Mouse (Mus musculus) kidney, postnatal 36 days (tissue): ENCODE results near the gene Vim.

Source experiments
- DNase-seq, 2 experiments: peaks; one replicate each; pipeline ENCODE4 v3.0.0; 2021 to 2022; ENCODE audit warnings: mixed read lengths in 2 of 2

The Vim gene

DNA sequence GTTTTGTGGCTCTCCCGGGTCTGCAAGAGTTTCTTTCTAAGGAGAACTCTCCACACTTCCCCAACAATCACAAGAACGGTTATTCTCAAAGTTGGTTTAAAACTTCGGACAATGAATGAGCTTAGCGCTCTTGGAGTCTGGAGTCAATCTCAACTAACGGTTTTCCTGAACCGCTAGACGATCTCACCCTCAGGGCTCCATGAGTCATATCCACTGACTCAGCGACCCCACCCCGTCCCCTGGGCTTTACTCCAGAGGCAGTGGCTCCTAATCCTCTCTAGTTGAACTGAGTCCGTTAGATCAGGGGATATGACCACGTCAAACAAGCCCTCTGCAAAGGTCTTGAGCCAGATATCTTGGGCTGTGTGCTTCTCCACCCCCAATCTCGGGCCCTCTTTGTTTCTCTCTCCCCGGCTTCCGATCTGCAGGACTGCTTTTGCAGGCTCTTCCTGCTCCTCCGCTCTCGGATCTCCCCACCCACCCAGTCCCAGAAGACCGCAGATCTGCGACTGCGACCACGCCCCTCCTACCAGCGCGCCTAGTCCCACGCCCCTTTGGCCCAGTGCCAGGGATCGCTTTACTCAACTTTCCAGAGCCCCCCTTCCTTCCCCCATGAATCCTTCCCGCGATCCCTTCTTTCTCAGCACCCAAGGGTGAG lies at the start of gene Vim:
Gene Vim (plus strand): TSS at position 520 of the 658 bp plus-strand sequence.
- DNase-seq: peak; percentile 76 to 87

DNA sequence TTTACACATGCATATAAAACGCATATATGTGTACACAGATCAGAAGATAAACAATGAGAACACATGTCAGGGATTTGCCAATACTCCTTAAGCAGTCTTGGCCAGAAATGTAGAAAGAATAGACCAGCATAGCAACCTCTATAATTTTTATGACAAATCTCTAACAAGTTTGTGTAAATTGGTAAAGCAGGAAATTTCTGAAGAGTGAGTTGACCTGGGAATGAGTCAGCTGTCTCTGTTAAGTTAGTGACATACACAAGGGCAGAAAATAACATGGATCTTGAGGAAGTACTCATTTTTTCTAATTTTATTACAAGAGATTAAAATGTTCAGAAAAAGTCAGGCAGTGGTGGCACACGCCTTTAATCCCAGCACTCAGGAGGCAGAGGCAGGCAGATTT lies 47.5 kb upstream of the Vim start:
- no peak for DNase-seq

DNA sequence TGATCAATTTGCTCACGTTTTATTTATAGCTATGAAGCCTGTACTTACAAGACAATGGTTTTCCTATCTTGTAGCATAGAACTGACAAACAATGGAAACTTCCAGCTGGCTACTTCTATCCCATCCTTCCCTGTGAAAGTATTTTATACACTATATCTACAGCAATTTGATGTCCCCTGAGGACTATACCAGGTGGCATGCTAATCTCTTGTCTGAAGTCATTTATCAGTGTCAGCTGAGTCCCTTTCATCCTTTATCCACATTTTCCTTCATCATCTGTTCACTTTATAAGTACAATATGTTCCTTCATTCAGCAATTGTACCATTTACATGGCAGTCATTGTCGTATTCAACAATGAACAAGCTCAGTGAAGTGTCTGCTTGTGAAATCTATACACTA lies 46.6 kb upstream of the Vim start:
- no peak for DNase-seq

DNA sequence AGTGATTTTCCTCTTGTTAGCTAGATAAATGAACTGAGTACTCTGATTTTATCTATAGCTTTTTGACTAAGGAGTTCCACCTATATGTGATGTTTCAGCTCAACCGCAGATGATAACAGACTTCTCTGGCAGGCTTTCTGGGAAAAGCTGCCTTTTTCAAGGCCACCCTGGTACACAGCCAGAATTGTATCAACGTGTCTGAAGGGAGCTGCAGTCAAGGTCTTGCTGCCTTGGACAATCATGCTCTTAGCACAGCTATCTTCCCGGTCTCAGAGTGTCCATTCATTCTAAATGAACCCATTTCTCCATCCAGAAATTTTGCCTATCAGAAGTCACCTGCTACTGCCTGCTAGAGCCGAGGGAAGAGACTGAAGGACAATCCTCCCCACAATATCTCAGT lies 46.2 kb upstream of the Vim start:
- no peak for DNase-seq

DNA sequence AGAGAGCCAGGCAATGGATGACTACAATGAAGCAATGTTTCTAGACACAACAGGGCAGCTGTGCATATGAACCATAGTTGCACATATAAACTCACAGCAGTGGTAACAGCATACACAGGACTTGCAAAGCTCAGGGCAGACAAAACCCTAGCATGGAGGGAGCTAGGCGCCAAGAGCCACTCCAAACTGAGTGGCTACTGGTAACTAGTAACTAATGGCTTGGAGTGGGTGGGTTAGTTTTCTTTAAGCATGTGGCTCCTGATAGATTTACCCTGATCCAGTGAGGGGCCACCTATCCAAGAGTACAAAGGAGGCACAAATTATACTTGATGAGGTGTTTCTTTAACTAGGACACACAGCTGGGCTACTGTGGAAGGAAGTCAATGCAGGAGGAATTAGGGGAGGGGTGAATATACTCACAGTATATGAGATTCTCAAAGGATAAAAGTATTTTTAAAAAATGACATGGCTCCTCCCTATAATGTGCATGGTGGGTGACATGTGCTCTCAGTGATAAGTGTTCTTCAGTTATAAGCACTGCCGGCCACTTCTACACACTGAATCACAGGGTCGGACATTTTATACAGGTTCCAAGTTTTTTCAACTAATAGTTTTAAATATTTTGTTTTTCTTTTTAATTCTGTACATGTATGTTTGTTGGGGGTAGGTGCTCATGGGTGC lies 44.3 kb upstream of the Vim start:
- DNase-seq: no peak

DNA sequence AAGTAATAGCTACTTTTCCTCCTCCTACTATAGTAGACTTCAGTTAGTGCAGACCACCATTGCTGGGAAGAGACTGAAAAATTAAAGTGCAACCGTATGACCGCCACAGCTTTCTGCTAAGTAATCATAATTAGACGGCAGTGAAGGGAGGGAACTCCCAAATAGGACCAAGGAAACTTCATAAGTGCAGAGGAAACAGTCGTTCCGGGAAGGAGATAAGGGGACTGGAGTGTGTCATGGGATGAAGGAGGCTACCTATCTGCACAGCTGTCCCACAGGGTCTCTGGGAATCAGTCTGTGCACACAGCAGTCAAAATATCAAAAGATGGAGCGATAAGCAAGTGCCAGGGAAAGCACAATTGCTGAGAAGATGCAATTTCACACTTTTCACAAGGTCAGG lies 43.1 kb upstream of the Vim start:
- no peak for DNase-seq

DNA sequence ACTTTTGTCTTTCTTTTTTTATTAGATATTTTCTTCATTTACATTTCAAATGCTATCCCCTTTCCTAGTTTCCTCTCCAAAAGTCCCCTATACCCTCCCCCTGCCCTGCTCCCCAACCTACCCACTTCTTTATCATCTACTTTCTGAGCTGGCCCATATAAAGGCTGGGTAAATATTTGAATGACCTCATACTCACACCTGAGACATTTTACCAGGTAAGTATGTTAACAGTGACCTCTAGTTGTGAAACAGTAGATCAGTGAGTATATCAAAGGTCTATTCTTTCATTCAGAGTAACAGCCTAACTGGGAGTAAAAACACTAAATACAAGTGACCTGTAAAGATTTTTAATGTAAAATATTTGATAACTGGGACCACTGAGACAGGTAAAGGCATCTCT lies 37.0 kb upstream of the Vim start:
- peak in 1 of 2 experiments; percentile 23 for DNase-seq

DNA sequence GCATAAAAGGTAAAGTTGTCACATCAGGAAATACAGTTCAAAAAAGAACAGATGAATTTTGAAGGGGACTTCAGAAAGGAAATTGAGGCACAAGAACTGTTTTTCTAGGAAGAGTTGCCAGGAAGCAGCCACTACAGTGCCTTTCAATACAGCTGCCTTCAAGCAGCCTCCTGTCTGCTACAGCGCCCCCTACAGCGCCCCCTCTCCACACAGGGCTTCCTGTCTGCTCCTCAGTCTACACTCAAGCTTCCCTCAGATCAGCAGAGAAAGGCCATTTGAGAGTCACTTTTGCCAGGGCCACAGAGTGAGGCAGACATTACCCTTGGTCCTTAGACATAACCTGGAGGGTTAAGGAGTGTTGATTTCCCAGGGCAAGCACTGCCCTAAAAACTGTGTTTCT lies 36.0 kb upstream of the Vim start:
- peak in 1 of 2 experiments; percentile 64 for DNase-seq

DNA sequence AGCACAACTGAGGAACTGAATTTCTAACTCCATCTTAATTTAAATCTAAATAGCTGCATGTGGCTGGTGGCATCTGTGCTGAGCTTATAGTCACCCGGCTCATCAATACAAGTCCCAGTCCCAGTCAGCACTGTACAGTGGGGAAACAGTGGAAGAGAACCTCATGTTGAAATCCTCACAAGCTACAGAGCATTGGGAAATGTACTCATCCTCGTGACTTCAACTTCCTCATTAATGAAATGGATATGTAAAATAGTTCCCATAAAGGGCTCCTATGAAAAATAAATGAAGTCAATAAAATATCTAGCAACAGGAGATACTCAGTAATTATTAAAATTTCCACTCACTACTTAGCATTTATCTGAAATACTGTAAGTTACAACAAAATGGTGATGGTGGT lies 35.5 kb upstream of the Vim start:
- no peak for DNase-seq

DNA sequence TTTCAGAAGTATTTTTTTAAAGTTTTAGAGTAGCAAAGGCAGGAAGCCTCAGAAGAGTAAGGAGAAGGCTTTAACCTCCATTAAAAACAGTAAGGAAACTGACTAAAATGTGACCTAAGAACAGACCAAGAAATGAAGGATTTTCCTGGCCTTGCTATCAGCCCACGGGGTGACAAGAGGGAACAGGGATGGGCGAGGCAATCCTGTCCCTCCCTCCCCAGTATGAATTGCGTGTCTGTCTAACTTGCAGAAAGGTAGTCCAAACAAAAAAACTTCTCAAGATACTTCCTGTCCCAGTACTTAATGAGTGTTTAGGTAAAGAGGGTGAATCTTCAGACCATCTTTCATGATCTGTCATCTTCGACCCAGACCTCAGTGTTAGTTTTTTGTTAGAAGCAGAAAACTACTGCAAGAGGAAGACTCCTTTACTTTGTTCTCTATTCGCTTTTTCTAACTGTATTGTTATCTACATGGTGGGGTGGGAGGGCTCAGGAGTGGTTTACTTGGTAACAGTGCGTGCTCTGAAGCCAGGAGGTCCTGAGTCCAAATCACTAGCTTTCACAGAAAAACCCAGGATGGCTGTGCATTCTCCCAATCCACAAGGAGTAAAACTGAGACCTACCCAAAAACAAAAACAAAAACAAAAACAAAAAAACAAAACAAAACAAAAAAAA lies 34.9 kb upstream of the Vim start:
- no peak for DNase-seq

DNA sequence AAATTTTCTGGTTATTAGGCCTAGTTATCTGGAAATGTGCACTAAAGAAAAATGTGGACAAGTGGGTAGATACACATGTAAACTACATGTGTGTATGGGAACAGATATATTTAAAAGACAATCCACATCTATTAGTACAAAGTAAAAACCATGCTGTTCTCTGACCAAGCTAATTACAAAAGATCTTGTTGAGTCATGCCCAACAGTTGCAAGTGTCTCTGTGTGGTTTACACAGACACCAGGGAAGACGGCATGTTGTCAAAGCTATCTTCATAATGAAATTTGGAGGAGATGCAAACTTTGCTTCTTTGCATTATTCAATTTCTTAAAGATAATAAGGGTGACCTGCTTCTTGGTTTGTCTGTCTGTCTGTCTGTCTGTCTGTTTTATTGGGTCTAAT lies 33.9 kb upstream of the Vim start:
- DNase-seq: no peak

DNA sequence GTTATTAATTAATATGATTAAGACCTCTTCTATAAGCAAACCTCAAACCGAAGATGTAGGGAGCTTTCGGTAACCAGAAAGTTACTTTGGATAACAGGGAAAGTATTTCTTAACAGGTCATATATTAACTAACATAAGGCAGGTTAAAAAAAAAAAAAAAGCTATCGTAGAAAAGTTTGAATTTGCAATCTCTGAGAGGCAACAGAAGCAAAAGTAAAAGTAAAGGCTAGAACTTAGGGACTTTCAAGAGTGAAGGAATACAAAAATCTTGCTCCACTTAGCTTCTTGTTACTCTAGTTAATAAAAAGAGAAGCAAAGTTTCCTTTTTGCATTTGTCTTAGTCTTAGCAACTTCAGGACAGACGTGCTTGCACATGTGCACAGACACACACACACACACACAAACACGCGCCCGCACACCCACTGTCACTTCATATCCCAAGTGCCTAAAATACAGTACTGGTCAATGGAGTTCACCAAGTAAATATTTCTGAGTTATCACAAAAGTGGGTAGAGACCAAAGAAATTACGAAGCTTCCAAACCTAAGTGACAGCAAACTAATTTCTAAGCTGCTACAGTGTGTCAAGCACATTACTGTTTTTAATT lies 30.1 kb upstream of the Vim start:
- peak in 1 of 2 experiments; percentile 28 for DNase-seq

DNA sequence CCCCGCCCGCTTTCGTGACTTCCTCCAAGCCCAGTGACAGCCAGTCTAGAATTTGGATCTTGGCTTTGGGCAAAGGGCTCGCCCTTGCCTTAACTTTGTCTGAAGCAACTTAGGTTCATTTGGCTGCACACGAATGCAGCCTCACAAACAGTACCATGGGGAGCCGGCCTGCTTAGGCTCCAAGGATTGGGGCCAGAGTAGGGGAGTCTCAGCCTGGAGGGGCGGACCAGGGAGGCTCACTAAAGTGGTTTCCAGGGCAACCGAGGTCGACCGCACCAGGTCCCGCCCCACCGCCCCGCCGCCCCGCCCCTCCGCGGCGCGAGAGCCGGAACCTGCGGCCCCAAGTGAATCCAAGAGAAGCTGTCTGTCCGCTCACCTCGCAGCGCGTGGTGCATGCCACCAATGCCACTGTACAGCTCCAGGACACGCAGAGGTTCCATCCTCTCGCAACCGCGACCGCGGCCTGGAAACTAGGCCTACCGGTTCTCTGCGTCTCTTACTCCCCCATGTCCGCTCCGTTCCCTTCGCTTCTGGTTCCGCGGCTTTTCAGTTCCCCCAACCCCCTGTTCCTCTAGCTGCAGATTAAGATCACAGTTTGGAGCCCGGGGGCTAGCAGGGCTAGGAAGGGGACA lies 29.4 kb upstream of the Vim start, which contains the start of gene Trdmt1:
Gene Trdmt1 (minus strand): TSS at position 476 of the 632 bp plus-strand sequence.
- DNase-seq: peak; percentile 88

DNA sequence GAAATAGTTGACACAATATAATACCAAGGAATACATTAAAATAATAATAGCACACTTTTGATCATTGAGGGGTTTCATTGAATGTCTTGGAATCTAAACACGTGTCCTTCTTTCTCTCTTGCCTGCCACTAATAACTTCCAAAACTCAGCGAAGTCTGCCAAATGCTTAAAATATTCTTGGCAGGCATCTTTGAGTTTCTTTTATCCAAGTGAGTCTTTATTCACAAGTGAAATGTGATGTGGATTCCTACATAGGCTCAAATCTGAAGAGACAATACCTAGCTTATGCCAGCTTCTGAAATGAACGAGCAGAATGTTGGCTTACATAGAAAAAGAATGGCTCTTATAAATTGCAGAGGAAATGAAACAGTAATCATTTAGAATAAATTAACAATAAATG lies 25.0 kb upstream of the Vim start:
- DNase-seq: no peak

DNA sequence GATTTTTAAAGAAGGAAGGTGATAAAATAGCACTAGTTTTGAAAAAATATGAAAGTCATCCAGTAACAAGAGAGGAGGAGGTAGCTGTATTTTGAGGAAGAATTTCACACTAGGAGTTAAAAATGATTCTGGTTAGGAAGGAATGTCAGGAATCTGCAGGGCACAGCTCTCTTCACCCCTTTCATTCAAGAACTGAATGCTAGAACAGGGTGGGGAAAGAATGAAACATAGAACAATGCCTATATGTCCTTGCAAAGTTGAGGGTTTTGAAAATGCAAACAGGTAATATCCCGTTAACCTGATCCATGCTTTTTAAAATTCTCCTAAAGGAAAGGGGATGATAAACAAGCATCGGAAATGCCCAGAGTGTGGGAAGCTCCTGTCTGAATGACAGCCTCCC lies 19.8 kb upstream of the Vim start:
- no peak for DNase-seq

DNA sequence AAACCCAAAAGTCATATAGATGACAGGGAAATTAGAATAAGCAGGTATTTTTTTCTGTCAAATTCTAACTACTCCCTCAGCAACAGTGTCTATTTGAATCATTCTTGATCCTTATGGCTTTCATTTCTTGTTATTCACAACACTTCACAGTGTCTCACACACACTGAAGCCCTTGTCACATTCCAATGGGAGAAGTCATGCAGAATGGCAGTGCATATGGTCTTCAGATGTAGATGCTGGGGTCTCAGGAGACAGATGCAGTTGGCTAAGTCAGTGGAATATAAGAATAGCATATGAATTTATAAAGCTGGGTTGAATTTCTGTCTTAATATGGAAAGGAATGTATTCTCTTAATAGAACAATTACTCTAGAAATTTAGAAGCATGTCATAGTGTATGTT lies 17.5 kb upstream of the Vim start:
- DNase-seq: no peak

DNA sequence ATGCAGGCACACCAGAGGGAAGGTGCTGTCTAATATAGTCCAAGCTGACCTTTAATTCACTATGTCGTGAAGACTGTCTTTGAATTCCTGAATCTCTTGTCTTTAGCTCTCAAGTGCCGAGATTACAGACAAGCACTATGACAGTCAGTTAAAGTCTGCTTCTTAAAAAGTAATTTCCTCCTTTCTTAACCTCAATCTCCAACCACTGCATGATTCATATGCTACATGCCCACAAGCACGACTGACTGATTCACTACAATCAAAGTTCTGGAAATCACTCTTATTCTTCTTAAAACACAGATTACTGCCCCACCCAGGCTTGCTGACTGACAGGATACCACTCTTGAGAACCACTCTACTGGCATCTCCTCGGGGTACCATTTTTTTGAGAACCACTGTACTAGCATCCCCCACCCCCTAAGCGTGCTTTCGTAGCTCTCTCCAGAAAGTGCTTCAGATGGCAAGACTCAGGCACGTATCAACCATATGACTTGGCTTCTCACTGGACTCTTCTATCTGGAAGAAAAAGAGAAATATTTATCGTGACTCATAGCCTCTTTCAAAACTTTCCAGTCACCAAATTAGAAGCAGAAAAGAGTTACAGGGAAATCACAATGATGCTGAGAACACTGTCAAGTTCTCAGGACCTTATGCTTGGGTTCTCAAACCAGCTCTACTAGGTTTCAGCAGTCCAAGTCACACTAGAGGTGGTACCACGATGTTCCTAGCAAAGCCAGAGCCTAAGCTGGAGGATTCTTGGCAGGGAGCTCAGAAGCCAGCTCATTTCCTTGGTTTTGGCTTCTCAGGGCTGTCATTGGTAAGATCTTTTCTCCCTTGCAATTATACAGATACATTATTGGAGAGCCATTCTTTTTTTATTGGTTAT lies 16.3 kb upstream of the Vim start:
- DNase-seq: no peak

DNA sequence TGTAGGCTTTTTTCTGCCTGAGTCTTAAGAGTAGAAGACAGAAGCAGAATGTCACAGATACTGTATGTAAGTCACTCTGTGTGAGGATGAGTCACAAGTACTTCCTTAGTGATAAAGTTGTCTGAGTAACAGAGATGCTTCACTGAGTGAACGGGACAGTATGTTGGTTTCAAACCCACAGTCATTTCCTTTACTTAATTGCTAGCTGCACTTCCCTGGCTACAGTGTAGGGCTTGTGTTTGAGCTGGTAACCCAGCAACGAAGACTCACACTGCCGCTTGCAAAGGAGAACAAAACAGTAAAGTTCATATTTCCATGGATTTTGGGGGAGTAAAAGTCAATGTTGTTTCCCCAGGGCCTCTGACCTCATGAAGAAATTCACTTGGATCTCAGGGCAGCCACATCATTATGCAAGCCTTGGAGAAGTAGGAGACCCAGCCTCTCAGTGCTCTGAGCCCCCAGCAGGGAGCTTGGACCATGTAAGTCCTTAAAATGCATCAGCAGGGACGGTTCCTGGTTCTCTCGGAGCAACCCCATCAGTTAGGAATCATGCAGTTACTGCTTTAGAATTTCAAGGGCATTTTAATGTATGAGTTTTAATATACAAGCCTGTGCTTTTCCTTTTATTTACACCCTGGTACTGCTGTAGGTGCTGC lies 15.0 kb upstream of the Vim start:
- DNase-seq: no peak

DNA sequence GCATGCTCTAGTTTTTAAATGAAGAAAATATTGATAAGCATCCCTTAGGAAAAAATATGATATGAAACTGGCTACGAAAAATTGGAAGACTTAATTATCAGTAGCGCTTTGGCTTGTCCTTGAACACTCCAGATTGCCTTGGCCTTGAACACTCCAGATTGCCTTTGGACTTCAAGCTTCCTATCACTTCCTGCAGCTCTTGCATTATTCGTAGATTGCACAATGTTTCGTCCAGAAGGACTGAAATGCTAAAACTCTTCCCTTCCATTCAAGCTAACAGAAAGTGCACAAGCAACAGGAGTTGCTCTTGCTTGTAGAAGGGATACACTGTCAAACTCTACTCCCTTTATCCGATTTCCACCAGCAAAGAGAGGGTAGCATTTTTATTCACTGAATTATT lies 14.4 kb upstream of the Vim start:
- no peak for DNase-seq

DNA sequence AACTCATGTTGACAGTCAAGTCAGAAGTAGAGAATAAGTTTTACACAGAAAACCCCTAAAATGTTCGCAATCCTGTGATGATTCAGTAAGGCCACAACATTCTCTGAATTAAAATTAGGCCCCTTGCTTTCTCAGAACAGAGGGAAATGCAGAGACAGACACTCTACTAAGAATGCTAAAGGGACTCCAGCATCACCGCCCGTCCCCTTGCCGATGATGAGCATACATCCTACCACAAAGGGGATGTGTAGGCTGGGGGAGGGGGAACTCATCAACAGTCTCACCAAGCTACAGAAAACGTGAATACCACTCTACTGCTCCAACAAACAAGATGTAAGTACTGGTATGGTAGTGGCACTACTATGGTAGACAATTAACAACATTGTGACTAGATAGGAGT lies 14.0 kb upstream of the Vim start:
- no peak for DNase-seq

DNA sequence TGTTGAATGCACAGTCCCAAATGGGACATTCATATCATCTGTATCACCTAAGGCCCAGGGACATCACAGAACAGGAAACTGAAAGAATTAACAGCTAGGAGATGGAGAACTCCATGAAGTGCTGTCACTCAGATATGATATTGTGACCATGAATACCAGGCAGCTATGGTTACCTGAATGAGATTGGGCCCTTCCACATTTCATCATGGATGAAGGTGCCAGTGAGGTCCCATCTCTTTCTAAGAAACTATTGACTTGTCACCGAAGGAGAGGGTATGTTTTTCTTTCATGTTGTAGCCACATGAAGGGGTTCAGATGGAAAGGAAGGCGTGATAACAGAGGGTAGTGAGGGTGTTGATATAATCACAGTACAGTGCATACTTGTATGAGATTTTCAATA lies 13.3 kb upstream of the Vim start:
- DNase-seq: no peak

DNA sequence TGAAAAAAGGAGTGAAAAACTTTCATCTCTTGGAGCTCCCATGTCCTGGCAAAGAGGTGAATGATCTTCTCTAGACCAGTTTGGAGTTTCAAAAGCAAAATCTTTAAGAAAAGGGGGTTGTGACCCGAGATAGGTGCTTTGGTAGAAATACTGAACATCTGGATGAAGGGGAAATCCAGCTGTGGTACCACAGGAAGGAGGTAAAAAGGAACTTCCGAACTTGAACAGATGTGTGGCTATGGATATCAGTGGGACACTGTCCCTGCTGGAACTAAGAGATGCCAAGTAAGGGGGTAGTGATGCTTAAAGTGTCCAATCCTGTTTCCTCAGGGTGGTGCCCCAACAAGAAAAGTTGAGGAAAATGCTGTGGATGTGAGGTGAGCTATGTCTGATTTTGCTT lies 3.6 kb upstream of the Vim start:
- no peak for DNase-seq
